Comparison of ENCODE assay signal across 8 mouse cellular contexts in the genomic region with DNA sequence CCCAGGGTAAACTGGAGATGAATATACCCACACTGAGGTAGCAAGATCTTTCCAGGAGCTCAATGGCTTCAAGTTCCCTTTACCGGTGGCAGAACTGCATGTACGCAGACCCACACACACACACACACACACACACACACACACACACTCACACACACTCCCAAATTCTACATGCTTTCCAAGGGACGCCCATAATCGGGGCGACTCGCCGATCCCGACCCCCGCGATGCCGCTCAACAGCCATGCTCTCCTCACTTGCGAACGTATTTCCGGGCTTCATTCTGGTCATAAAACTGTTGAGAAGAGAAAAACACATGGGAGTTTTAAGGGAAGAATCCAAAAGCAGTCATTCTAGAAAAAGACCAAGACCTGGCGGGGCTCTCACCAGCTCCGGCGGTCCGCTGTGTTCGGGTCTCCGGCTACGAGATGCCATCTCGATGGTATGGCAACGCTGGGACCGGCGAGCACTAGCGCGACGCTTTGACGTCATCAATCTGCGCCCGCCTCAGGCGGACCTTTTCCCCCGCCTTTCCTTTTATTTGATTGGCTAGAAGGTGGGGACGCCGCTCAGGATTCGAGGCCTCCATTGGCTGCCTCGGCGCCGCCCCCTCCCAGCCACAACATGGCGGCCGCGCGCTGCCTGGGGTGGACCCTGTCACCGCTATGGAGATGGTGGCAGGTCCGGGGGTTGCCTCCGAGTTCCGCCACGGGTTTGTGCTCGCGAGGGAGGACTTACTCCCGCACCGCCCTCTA. TPM values are rescaled to one million over a fixed set of nuclear protein-coding genes. Genes with fewer than 3 reads are reported as not detected.
DNase-seq lines count a peak whose midpoint lies in the region; ATAC-seq lines count a peak whose summit lies in the region.

A gene (plus strand): TSS at position 574 of the 753 bp plus-strand sequence.

- no peaks in the 10 kb centered on the region for H3K27me3 ChIP-seq in hindbrain, embryonic 14.5 days (ENCODE audit: control insufficient read depth, insufficient read depth, low read length)

- no peaks in the 10 kb centered on the region for H3K9me3 ChIP-seq in hindbrain, embryonic 14.5 days (ENCODE audit: control insufficient read depth, low read length)

- H3K9ac ChIP-seq in hindbrain, embryonic 14.5 days = peak within 1 kb of the TSS; percentile 76

- under 1% methylated on average over 47 of the region's 52 CpGs for WGBS in hindbrain, embryonic 14.5 days

- peak within 1 kb of the TSS; percentile 96 for H3K4me3 ChIP-seq in hindbrain, embryonic 14.5 days (replicated peaks; ENCODE audit: low read length)

- peak; percentile 98 for DNase-seq in R1 (ENCODE audit: low read depth, low spot score)
- DNase-seq in cerebellum, postnatal 25 days = peak; percentile 99
- peak; percentile 96 to 97 for DNase-seq in frontal cortex, postnatal 25 days (ENCODE audit: low spot score in 2 of 2)
- peak; percentile 99 for DNase-seq in hindbrain, embryonic 14.5 days (ENCODE audit: low spot score)
- peak; percentile 97 for DNase-seq in layer of hippocampus, postnatal 36 days
- peak; percentile 98 for DNase-seq in lung, postnatal 36 days
- peak; percentile 99 for DNase-seq in retina, postnatal 1 day
- DNase-seq in urinary bladder, adult 18-20 months (ENCODE audit: low spot score in 2 of 2) = peak; percentile 91 to 92

- peaks cover 43% of the 10 kb centered on the region for H3K36me3 ChIP-seq in hindbrain, embryonic 14.5 days (replicated peaks; ENCODE audit: control insufficient read depth, insufficient read depth)

- peak within 1 kb of the TSS; percentile 51 for H3K27ac ChIP-seq in hindbrain, embryonic 14.5 days

- peak within 1 kb of the TSS; percentile 94 for H3K4me2 ChIP-seq in hindbrain, embryonic 14.5 days (replicated peaks)

- peak; percentile 96 for ATAC-seq in hindbrain, embryonic 14.5 days (ENCODE audit: low FRiP score)

- peaks cover 24% of the 10 kb centered on the region for H3K4me1 ChIP-seq in hindbrain, embryonic 14.5 days (replicated peaks; ENCODE audit: control insufficient read depth, insufficient read depth, low read length)

RNA-seq across cellular contexts. Expression of the gene that starts here (rescaled TPM):
- polyA plus RNA-seq in hindbrain, embryonic 14.5 days (2014; fragmentation: Nextera tagmentation; extraction: Ambion mirVana) = 42.5 and 43.0 TPM in 2 replicates
- 10 to 100 TPM; 38.3 to 38.4 TPM for total RNA-seq in layer of hippocampus, postnatal 36 days (2021)

Comparison
In these comparisons a context has a peak if more than half of its experiments do, and no peak if none do; other contexts are left out.
1. Peak in every context shown above with its lines: DNase-seq, ATAC-seq, H3K4me3 ChIP-seq and H3K27ac ChIP-seq.